Mouse (Mus musculus) megakaryocyte progenitor cell, adult 5-6 weeks (primary cell): ENCODE measurements around the gene Clpp. TPM values are rescaled to one million over a fixed set of nuclear protein-coding genes. Genes with fewer than 3 reads are reported as not detected.

Experiments
- ATAC-seq: replicated peaks from 2 replicates; pipeline ENCODE4 v1.8.0; 2016; ENCODE audit warnings: mild to moderate bottlenecking, moderate TSS enrichment, inconsistent platforms; ENCODE audit not compliant: poor library complexity
- total RNA-seq, 2 experiments: library from RNA; stranded (forward) in 1 of 2; stranded (reverse) in 1 of 2; fragments of 157-497, 149-512 nt in 1 of 2; fragments of 200-1000 nt in 1 of 2; gene quantifications; 2 replicates each; pipeline versions ENCODE4 v1.2.3 to v1.2.4; 2015 to 2017

Gene Clpp
- total RNA-seq, 2 experiments from 2014 or later = 75.2 to 84.9 TPM

DNA sequence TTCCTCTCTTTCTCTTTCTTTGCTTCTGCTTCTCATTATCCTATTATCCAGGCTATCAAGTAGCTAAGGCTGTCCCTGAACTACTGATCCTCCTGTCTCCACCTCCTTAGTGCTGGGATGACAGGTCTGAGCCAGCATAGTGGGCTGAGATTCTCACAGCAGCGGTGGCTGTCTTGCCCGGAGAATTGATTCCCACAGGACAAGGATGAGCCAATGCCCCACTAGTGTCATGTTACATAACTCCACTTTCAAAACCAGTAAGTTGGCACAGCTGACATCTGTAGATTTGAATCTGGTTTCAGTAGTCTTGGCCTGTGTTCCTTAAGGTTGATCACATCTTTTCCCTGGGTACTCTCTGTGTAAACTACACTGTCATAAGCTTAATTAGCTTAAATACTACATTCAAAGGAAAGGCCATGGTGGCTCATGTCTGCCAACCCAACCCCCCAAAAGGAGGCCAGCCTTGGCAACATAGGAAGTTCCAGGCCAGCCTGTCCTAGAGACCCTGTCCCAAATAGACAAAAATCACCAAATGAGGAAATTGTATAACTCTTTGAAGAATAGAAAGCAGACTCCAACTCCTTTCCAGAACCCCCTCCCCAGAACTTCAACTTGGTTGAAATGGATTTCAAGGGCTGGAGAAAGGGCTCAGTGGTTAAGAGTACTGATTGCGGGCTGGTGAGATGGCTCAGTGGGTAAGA is 3.9 kb upstream of the Clpp start:
- no peak for ATAC-seq

DNA sequence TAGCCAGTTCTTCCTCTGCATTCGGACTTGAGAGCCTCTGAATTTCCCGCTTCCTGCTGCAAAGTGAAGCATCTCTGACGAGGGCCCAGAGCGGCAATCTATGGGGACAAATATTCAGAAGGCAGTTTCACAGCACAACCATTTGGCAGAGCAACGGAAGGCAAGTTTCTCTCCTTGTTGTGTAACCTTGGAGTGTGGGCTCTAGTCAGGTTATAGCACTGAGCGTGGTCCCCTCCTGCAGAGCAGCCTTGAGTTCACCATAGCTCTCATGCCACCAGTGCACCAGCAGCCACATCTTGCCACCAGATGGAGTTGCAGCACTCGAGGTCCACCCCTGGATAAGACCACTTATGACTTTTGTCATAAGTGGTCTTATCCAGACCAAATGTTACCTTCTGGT is 1.7 kb upstream of the Clpp start:
- no peak for ATAC-seq

DNA sequence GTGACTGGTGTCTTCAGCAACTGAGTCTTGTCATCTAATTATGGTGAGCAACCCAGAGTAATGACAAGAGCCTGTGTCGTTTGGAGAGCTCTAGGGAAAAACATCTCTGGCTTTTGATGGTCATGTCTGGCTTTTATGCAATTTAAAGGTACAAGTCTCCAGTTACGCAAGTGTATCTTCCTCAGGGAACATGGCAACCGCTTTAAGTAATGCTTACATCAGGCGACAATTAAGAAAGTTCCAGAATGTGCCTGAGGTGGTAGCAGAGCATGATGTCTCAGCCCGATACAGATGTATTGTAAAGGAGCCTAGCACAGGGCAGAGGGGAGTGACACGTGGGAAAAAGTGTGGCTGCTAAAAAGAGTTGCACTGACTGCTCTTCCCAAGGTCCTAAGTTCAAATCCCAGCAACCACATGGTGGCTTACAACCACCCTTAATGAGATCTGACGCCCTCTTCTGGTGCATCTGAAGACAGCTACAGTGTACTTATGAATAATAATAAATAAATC is 1.1 kb upstream of the Clpp start:
- ATAC-seq = no peak

DNA sequence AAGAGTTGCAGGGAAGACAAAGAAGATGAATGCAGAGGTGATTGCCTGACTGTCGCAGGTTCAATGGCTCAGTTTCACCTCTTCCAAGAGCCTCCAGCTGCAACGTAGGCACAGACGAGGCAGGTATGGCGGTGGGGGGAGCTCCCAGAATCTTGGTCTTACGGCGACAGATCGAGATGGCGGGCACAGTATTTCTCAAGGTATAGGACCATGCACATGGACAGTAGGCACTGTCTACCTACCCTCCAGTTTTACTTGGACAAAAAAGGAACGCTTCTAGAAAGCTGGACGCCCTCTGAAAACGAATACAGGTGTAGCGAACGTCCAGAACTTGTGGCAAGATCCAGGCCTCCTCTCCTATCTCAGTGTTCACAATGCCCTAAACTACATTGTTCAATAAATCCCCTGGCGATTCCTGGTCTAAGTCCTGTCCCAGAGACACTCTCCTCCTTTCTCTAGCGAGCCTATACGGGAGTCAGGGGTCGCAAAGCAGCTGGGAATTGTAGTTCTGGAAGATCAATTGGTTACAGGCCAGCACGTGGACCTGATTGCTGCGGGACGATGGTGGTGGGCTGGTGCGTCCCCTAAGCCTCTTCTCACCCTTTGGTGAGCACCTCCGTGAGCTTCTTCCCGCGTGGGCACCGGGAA is 514 bp upstream of the Clpp start:
- peak; percentile 76 for ATAC-seq

DNA sequence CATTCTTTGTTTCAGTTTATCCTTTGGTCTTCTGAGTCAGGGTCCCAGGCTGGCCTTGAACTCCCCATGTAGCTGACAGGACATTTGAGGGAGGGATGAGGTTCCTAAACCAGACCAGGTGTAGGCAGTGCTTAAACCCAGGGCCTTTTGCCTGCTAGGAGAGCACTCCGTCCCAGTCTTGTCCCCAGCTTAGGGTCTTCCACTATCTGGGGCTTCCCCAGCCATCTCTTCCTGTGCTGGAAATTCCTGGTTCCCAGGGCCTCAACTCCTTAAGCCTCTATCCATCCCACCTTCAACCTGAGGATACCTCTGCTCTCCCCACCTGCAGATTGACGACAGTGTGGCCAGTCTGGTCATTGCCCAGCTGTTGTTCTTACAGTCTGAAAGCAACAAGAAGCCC is 861 bp downstream of the Clpp start:
- ATAC-seq = no peak

DNA sequence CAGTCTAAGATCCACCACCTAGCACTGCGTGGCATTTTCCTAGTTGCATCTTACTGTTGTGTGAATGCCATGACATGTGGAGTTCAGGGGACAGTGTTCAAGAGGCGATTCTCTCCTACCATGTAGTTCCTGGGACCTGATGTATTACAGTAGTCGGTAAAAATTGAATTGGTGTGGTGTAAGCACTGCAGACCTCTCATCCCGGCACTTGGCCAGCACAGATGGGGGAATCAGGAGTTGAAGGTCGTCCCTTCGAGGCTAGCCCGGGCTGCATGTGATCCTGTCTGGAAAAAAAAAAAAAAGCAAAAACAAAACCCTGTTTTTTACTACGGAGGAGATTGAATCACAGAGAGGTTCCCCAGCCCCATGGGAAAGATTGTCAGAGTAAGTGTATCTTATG is 4.9 kb downstream of the Clpp start:
- no peak for ATAC-seq

DNA sequence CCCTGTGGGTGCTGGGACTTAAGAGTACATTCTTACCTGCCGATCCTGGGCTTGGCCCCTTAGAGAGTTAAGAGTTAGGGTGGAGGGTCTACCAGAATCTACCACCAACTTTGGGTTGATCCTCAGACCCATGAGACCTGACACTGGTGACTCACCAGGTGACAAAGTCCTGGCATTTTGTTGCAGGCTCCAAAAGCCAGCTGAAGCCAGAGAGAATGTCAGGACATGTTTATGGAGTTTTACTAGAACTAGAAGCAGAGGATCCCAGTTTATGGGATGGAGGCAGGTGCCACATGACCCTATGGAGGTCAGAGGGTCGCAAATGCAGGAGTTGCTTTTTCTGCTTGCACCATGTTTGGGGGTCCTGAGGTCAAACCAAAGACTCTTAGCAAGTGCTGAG is 6.4 kb downstream of the Clpp start:
- no peak for ATAC-seq

DNA sequence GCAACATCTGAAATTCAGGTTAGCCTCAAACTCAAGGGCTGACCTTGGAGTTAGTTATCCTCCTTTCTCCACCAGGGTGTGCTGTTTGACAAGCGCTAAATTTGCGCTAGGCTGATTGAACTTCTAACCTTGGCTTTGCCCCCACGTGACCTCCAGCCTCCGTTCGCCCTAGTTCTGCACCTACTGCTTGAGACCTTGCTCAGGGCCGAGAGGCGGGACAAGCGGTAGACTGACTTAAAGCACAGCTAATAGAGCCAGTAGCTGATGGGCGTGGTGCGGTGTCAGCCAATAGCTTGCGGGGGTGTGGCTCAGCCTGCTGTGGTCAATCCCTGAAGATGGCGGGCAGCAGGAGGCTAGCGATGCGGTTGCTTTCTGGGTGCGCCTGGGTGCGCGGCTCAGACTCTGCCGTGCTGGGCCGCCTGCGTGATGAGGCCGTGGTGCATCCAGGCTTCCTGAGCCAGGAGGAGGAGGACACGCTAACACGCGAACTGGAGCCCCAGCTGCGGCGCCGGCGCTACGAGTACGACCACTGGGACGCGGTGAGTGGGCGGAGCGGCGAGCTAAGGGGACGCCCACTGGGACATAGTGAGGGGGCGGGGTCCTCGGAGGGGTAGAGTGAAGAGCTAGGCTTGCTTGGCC is 7.0 kb downstream of the Clpp start, which contains the start of gene Alkbh7:
Gene Alkbh7 (plus strand): TSS at position 311 of the 639 bp plus-strand sequence.
- peak; percentile 95 for ATAC-seq

DNA sequence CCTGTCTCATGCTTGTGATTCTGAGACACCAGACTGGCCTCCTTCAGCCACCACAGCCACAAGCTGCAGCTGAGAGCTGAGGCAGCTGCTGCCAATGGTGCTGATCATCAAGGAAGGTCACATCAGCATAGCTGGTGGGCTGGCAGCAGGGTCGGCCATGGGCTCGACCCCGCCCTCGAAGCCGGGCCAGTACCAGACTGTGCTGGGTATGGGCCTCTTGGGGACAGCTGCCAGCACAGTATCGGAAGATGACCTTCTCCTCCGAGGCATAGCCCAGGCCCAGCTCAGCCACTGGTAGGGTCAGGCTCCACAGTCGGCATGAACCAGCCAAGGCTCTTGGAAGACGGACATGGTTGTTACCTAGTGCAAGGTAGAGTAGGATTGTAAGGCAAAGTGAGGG is 9.3 kb downstream of the Clpp start:
- ATAC-seq = no peak

DNA sequence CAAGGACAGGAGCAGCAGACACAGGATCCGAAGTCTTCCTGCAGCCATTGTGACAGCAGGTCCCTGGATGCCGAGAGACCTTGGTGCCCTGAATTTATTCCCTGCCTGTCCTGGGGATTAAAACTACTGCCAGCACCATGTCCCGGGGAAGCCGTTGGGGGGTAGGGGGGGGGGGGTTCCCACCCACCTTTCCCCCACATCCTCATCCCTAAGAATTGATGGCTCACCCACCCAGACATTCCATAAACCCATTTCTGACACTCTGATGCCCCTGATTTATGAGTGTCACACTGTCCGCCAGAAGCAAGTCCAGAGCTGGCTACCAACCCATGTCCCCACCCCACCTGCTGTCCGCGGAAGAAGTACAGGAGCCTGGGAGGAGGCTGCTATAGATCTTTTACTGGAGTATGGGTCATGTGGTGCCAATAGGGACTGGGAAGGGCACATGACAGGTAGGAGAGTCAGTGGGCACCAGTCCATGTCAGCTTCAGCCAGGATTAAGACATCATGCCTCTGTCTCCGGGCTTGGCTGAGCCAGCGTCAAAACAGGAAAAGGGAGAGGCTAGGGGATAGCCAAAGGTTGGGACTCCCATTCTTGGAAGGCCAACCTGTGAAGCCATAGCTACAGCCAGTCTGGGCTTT is 10.0 kb downstream of the Clpp start, which contains the start of gene Pspn:
Gene Pspn (minus strand): TSS at position 51 of the 642 bp plus-strand sequence.
- no peak for ATAC-seq

DNA sequence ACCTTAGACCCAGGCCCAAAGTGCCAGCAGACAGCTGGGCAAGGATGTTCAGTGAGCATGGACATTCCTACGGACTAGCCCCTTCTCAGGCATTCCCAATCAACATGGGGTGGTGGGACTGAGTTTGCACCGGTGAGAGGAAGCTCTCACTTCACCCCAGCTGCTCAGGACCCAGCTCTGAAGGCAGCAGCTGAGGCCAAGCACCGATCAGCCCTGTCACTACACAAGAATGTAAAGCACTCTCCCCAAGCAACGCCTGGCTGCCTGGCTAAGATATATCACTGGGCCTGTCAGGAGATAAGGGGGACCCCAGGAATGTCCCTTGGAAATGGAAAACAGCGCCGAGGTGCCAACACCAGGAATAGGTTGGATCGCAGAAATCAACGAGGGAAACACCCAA is 11.1 kb downstream of the Clpp start:
- ATAC-seq = no peak

DNA sequence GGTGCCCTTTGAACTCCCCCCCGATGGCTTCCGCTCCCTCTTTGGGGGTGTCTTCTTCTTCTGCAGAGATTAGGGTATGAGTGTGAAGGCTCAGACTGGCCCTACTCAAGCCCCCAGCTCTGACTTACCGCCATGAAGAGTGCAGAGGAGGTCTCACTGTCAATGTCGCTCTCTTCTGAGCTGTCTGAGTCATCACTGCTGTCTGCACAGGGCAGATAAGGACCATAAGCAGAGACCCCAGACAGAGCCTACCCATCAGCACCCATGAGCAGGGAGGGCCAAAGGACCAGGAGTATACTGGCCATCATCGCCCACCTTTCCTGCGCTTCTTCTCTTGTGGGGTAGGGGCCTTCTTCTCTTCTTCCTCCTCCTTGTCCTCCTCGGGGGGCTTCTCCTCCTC is 13.9 kb downstream of the Clpp start:
- ATAC-seq = peak; percentile 38

DNA sequence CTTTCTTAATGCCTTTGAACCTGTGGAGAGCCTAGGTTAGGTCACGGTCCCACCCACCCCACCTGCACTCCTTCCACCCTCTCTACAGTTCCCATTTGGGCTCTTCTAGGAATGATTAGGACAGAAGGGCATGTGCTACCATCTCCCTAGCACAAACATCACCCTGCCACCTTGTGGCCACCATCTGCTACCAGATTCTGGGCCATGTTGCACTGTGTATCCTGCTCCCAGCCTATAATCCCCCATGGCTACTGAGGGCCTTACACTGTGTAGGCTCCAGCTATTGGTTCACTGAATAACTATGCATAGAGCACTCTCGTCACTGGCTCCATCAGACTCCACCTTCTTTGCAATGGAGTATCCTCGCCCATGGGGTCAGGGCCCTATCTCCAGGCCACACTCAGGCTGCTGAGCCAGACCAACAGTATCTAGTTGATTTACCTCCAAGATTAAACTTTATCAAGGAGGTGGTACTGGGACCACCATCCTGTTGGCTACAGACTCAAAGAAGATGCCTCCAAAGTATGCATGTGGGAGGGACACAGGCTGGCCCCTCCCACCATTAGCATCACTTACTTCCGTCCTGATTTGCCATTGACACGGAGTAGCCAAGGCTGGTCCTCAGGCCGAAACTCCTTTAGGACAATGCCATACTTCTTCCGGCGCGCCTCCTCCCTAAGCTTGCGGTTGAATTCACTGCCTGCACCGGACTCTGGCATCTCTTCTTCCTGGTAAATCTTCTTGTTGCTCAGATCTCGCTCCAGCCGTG is 17.2 kb downstream of the Clpp start:
- peak; percentile 12; the same call in 1 of the 2 replicates for ATAC-seq

DNA sequence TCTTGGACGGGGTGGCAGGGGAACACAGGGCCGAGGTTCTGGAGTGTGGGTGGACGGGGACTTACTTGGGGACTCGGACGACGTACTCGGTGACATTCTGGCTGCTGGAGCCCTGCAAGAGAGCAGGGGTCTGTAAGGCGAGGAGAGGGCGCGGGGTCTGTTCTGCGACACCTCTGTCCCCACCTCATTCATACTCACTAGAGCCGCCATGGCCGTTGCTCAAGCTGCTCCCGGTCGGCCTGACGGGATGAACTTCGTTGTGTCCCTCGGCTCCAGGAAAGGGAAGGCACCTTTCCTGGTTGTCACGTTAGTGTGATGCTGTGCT is 20.8 kb downstream of the Clpp start:
- peak; percentile 40 for ATAC-seq

DNA sequence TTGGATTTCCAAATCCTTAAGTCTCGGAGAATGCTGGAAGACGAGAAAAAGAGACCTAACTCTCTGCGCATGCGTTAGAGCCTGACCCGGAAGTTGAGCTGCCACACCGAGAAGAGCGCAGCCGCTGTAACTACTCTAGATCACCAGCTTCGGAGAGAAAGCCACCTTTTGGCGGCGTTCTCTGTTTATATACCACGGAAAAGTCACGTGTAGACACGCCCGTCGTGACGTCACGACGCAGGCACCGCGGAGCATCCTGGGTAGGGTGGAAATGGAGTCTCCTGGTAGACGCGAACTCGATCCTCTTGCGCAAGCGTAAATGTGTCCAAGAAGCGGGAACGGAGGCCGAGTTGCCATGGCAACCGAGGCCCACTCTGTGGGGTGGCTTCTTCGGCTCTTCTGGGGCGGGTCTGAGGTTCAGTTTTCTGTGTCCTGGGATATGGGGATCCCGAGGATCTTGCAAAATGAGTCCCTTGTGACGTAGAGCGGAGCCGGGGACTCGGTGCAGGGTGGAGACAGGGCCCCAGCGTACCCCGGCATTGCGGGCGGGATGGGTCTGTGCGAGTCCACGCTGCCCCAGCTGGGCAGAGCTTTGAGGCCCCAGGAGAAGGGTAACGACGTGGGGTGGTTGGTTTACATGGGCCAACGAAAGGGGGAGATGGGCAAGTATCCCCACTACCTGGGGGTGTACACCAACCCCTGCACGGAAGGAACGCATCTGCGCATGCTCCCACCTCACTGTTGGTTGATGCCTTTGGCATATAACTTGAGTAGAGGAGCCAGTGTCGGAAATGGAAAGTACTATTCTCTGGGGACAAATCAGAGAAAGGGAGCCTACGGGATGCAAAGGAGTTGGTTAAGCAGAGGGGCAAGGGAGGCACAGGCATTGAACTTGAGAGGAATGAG is 21.4 kb downstream of the Clpp start, which contains the start of the genes Gtf2f1 and Gm17949:
Gene Gtf2f1 (minus strand): TSS at position 53 of the 906 bp plus-strand sequence.
Gene Gm17949 (plus strand): TSS at position 234 of the 906 bp plus-strand sequence.
- peak; percentile 81 for ATAC-seq

DNA sequence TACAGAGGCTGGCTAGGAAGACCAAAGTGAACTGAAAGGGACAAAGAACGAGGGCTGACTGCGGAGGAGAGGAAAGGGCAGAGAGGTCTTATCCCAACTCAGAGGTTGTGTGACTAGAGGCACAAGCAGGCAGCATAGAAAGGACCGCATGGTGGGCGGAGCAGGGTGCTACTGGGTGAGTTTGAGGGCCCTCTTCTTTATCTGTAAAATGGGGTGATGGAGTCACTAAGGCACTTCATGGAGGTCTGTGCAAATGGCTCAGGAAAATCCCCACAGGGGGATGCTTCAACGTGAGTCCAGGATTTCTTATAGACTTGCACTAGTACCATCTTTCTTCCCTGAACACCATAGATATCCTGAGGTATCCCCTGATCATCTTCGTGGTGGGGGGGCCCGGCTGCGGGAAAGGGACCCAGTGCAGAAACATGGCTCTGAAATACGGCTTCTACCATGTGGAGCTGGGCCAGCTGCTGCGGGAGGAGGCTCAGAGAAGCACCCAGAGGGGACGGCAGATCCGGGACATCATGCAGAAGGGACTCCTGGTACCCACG is 22.2 kb downstream of the Clpp start:
- no peak for ATAC-seq

DNA sequence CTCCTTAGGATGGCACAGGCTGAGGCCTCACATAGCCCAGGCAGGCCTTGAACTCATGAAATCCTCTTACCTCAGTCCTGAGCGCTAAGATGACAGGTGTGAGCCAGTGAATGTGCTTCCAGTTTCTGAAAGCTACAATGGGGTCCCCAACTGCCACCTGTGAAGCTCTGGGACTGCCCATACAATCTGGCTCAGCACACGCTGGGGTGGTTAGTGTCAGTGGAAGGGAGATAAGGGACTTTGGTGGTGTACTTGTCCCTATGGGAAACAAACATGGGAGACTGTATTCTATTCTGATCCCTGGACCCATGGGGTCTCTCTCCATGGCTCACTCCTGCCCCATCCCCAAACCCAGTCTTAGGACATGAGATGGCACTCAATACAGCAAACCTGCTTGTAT is 29.6 kb downstream of the Clpp start:
- peak; percentile 75 for ATAC-seq

DNA sequence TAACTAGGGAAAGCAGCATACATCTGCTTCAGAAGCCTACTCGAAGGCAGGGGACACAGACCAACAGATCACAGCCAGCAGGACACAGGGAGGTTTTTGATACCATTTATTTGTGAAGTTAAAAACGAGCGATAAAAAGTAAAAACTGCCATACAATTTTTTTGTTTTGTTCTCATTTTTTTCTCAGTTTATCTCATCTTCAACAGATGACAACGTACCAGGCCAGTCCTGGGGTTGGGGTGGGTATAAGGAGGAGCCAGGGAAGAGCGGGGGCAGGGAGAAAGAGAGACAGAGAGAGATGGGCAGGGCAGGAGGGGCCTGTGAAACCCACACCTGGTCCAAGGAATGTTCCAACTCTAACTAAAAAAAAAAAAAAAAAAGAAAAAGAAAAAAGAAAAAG is 30.9 kb downstream of the Clpp start:
- ATAC-seq = peak; percentile 51

DNA sequence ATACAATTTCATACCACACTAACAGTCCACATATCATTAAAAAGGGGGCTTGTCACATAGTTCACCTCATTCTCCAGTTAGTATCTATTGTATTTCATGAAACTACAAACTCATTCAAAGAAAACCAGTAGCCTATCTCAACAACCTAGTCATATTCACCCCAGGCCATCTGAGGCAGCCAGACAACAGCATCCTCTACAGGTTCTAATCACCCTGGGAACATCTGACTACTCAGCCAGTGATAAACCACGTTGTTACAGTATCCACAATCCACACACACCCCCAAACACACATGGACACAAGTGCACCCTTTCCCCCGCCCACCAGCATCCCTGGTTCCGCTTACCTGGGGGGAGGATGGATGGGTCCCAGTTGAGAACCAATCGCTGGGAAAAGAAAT is 37.4 kb downstream of the Clpp start:
- no peak for ATAC-seq
